8 mouse cellular contexts compared by ENCODE assay signal in genomic region chr2:13270736-13271135, GRCm38 (mm10). TPM values are rescaled to one million over a fixed set of nuclear protein-coding genes. Genes with fewer than 3 reads are reported as not detected.
A peak's percentile ranks its signal among the peaks of the same experiment; 100 is the strongest.
DNase-seq lines count a peak whose midpoint lies in the region; ATAC-seq and TF ChIP-seq lines count a peak whose summit lies in the region.

No protein-coding gene starts in this region.

- peak overlapping the region; percentile 70; the same call in 1 of the 2 replicates for H3K27ac ChIP-seq in heart, embryonic 11.5 days (ENCODE audit: low read depth, low read length)
- no peak overlapping the region for H3K27ac ChIP-seq in ES-Bruce4 (ENCODE audit: insufficient read depth, low read length)
- peak overlapping the region; percentile 85 for H3K27ac ChIP-seq in forebrain, embryonic 10.5 days
- H3K27ac ChIP-seq in liver, embryonic 12.5 days: peak overlapping the region; percentile 78

- no peaks in the 10 kb centered on the region for H3K36me3 ChIP-seq in heart, embryonic 11.5 days (ENCODE audit: control insufficient read depth, insufficient read depth, low read length)
- no peaks in the 10 kb centered on the region for H3K36me3 ChIP-seq in ES-Bruce4 (ENCODE audit: control insufficient read depth, insufficient read depth, low read length, poor library complexity, severe bottlenecking)
- H3K36me3 ChIP-seq in forebrain, embryonic 10.5 days (replicated peaks): no peaks in the 10 kb centered on the region
- peaks cover 12% of the 10 kb centered on the region; the same call in 1 of the 2 replicates for H3K36me3 ChIP-seq in liver, embryonic 12.5 days

- peak overlapping the region; percentile 83 for H3K9ac ChIP-seq in heart, embryonic 11.5 days (ENCODE audit: low read depth, low read length)
- H3K9ac ChIP-seq in ES-Bruce4 (ENCODE audit: low read depth, poor library complexity, severe bottlenecking): peak overlapping the region; percentile 35
- peak overlapping the region; percentile 79 for H3K9ac ChIP-seq in liver, embryonic 12.5 days

- no peak for TF ChIP-seq POLR2A in ES-Bruce4 (IDR thresholded peaks at IDR 0.05; ENCODE audit: insufficient read depth, low read length)

- no peak for DNase-seq in heart, adult 18-20 months
- DNase-seq in forebrain, embryonic 10.5 days (ENCODE audit: extremely low spot score, low spot score): no peak
- peak; percentile 19 for DNase-seq in skeletal muscle tissue, adult 2 months (ENCODE audit: low read depth, low spot score)
- no peak for DNase-seq in right cerebral cortex, postnatal 4 days
- DNase-seq in ovary, postnatal 36 days (ENCODE audit: low spot score): no peak

- H3K4me2 ChIP-seq in heart, embryonic 11.5 days: peak overlapping the region; percentile 85
- peak overlapping the region; percentile 88 for H3K4me2 ChIP-seq in liver, embryonic 12.5 days

- WGBS in heart, embryonic 11.5 days (ENCODE audit: insufficient replicate concordance): 26% methylated on average over 8 of the region's 8 CpGs
- WGBS in forebrain, embryonic 10.5 days: 61% methylated on average over 8 of the region's 8 CpGs
- 18% methylated on average over 8 of the region's 8 CpGs for WGBS in liver, embryonic 12.5 days (ENCODE audit: insufficient replicate concordance)

- peak; percentile 1; the same call in 1 of the 2 replicates for ATAC-seq in heart, embryonic 11.5 days (replicated peaks; ENCODE audit: insufficient number of reproducible peaks, low FRiP score, low TSS enrichment)
- ATAC-seq in liver, embryonic 12.5 days: no peak

- no peak for TF ChIP-seq EP300 in ES-Bruce4 (IDR thresholded peaks at IDR 0.05; ENCODE audit: insufficient read depth, low read depth, low read length)

- H3K4me1 ChIP-seq in heart, embryonic 11.5 days (ENCODE audit: control insufficient read depth, insufficient read depth, low read length): 0 out of 2 replicates have a peak, but pooled peaks cover 3% of the 10 kb centered on the region
- no peaks in the 10 kb centered on the region for H3K4me1 ChIP-seq in ES-Bruce4 (ENCODE audit: control insufficient read depth, insufficient read depth, low read length)
- peaks cover 12% of the 10 kb centered on the region for H3K4me1 ChIP-seq in forebrain, embryonic 10.5 days
- peaks cover 62% of the 10 kb centered on the region for H3K4me1 ChIP-seq in liver, embryonic 12.5 days

- peak overlapping the region; percentile 72 for H3K4me3 ChIP-seq in heart, embryonic 11.5 days (ENCODE audit: low read depth, low read length)
- peak overlapping the region; percentile 75 for H3K4me3 ChIP-seq in ES-Bruce4 (ENCODE audit: low read depth, low read length)
- peak overlapping the region; percentile 65 for H3K4me3 ChIP-seq in forebrain, embryonic 10.5 days
- H3K4me3 ChIP-seq in liver, embryonic 12.5 days: peak overlapping the region; percentile 75

- no peaks in the 10 kb centered on the region for H3K9me3 ChIP-seq in heart, embryonic 11.5 days (replicated peaks; ENCODE audit: control insufficient read depth, low read length)
- H3K9me3 ChIP-seq in ES-Bruce4 (replicated peaks; ENCODE audit: control insufficient read depth, insufficient read depth, low read length, poor library complexity, severe bottlenecking): no peaks in the 10 kb centered on the region
- H3K9me3 ChIP-seq in forebrain, embryonic 10.5 days: no peaks in the 10 kb centered on the region
- H3K9me3 ChIP-seq in liver, embryonic 12.5 days (replicated peaks): no peaks in the 10 kb centered on the region

- no peaks in the 10 kb centered on the region for H3K27me3 ChIP-seq in heart, embryonic 11.5 days (ENCODE audit: control insufficient read depth, insufficient read depth, low read length)
- H3K27me3 ChIP-seq in ES-Bruce4 (ENCODE audit: control insufficient read depth, insufficient read depth, low read length, poor library complexity, severe bottlenecking): no peaks in the 10 kb centered on the region
- H3K27me3 ChIP-seq in forebrain, embryonic 10.5 days (ENCODE audit: poor library complexity, severe bottlenecking): no peaks in the 10 kb centered on the region
- no peaks in the 10 kb centered on the region for H3K27me3 ChIP-seq in liver, embryonic 12.5 days (replicated peaks)

- no peak for TF ChIP-seq CTCF in ES-Bruce4 (IDR thresholded peaks at IDR 0.05; ENCODE audit: low read depth, low read length)

RNA-seq across cellular contexts. Expression of gene Rsu1, which starts 0.5 kb away (rescaled TPM):
- 142 and 147 TPM in 2 replicates for polyA plus RNA-seq in heart, embryonic 11.5 days (2014; fragmentation: Nextera tagmentation; extraction: Ambion mirVana)
- 10 to 100 TPM; 35.9 to 48.6 TPM for total RNA-seq in heart, adult 18-20 months (2021)
- polyA plus RNA-seq in ES-Bruce4 (2011; ENCODE audit: insufficient read depth, insufficient read length, low read depth, missing spikeins): 49.4 and 67.7 TPM in 2 replicates
- polyA plus RNA-seq in forebrain, embryonic 10.5 days (2016; fragmentation: Nextera tagmentation; extraction: Ambion mirVana): 62.0 and 62.4 TPM in 2 replicates
- polyA plus RNA-seq in liver, embryonic 12.5 days (2016; fragmentation: Nextera tagmentation; extraction: Ambion mirVana): 98.7 and 105 TPM in 2 replicates
